Mouse (Mus musculus) heart, embryonic 12.5 days (tissue): ENCODE measurements around the gene Aldh1l1. TPM values are rescaled to one million over a fixed set of nuclear protein-coding genes. Genes with fewer than 3 reads are reported as not detected.
"Not testable (repeated sequence)": the region's sequence is repeated elsewhere in the genome, so short reads cannot be mapped to it uniquely, and the experiment has no call there.

ENCODE experiments used
- ATAC-seq: fragments of 200-750 bp; cut with Nextera tagmentation; 2 replicates; pipeline ENCODE4 v1.8.0; 2017; ENCODE audit warnings: moderate TSS enrichment, moderate library complexity; ENCODE audit not compliant: insufficient number of reproducible peaks, low FRiP score
- H3K27ac ChIP-seq: fragments of 300-500 bp; sonication (generic); 2 replicates; pipeline ENCODE4 v1.5.1; 2016; ENCODE audit warnings: mild to moderate bottlenecking, moderate library complexity; ENCODE audit not compliant: poor library complexity, severe bottlenecking
- H3K27me3 ChIP-seq: fragments of 300-500 bp; sonication (generic); replicated peaks from 2 replicates; pipeline ENCODE4 v1.6.1; 2016; ENCODE audit warnings: mild to moderate bottlenecking, moderate library complexity
- H3K36me3 ChIP-seq: fragments of 300-500 bp; sonication (generic); 2 replicates; pipeline ENCODE4 v1.6.1; 2016; ENCODE audit warnings: mild to moderate bottlenecking, moderate library complexity
- H3K4me1 ChIP-seq: fragments of 300-500 bp; sonication (generic); replicated peaks from 2 replicates; pipeline ENCODE4 v1.6.1; 2016; ENCODE audit warnings: mild to moderate bottlenecking
- H3K4me2 ChIP-seq: fragments of 300-500 bp; sonication (generic); 2 replicates; pipeline ENCODE4 v1.6.1; 2016; ENCODE audit warnings: mild to moderate bottlenecking, moderate library complexity
- H3K4me3 ChIP-seq: fragments of 300-500 bp; sonication (generic); 2 replicates; pipeline ENCODE4 v1.5.1; 2016; ENCODE audit warnings: mild to moderate bottlenecking
- H3K9ac ChIP-seq: fragments of 300-500 bp; sonication (generic); 2 replicates; pipeline ENCODE4 v1.6.1; 2016; ENCODE audit warnings: mild to moderate bottlenecking, moderate library complexity
- H3K9me3 ChIP-seq: fragments of 300-500 bp; sonication (generic); replicated peaks from 2 replicates; pipeline ENCODE4 v1.6.1; 2016; ENCODE audit warnings: mild to moderate bottlenecking, moderate library complexity
- WGBS: fragments of 180-500 bp; shearing (Covaris S2); methylation state at CpG from one replicate; pipeline ENCODE4 v1.1.7; 2016; 5-methylcytosine and 5-hydroxymethylcytosine counted together
- polyA plus RNA-seq: library from polyadenylated mRNA; unstranded; fragments of >200 nt; fragmentation: Nextera tagmentation; extraction: Ambion mirVana; gene quantifications from 2 replicates; pipeline ENCODE4 v1.2.1, GENCODE M21; 2016

Gene Aldh1l1
- polyA plus RNA-seq, 1 experiment from 2014 or later: 2.1 TPM

DNA sequence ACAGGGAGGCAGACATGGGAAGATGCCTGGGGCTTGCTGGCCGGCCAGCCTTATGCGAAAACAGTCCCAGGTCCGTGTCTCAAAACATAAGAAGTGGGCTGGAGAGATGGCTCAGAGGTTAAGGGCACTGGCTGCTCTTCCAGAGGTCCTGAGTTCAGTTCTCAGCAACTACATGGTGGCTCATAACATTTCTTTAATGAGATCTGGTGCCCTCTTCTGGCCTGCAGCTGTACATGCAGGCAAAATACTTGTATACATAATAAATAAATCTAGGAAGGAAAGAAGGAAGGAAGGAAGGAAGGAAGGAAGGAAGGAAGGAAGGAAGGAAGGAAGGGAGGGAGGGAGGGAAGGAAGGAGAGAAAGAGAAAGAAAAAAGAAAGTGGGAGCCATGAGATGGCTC lies 146.3 kb downstream of the Aldh1l1 start:
- H3K4me2 ChIP-seq, H3K9ac ChIP-seq, H3K9me3 ChIP-seq, H3K4me1 ChIP-seq, H3K4me3 ChIP-seq, H3K27ac ChIP-seq, ATAC-seq, H3K27me3 ChIP-seq: not testable (repeated sequence)
- 62% methylated on average over 3 of the region's 3 CpGs for WGBS
- H3K36me3 ChIP-seq: peaks cover 19% of the 10 kb centered on the region

DNA sequence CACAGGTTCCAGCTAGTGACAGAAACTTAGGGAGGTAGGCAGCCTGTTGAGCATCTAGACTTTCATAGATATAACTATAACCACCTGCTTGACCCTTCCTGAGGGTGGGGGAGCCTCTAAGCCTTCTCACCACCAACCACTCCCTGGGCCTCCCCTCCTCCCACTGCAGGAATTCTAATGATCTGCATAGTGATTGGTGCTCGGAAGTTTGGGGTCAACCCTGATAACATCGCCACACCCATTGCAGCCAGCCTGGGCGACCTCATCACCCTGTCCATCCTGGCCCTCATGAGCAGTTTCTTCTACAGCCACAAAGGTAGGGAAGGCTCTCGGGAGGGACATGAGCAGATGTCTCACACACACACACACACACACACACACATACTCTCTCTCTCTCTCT lies 148.9 kb downstream of the Aldh1l1 start:
- H3K36me3 ChIP-seq: peaks cover 38% of the 10 kb centered on the region
- WGBS: 30% methylated on average over 4 of the region's 4 CpGs
- no peak overlapping the region for H3K4me2 ChIP-seq
- H3K9me3 ChIP-seq: peaks cover 12% of the 10 kb centered on the region
- H3K27ac ChIP-seq: no peak overlapping the region
- no peak overlapping the region for H3K9ac ChIP-seq
- ATAC-seq: no peak
- no peaks in the 10 kb centered on the region for H3K27me3 ChIP-seq
- H3K4me1 ChIP-seq: peaks cover 4% of the 10 kb centered on the region
- no peak overlapping the region for H3K4me3 ChIP-seq

DNA sequence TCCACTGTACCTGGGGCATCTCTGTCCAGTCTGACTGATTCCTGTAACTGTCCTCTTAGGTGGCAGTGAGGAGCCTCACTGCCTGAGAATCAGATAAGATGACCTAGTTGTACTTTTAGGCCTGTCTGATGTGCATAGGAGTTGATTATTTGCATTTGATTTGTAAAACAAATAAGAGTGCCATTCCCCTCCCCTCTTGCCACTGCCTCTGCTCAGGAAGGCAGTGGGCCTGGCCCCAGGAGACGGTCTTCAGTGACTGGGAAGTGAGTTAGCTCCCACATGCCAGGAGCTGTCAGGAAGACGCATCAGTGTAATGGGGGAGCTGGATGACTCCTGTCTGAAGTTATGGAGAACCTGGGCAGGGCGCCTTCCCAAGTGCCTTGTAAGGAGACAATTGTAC lies 149.4 kb downstream of the Aldh1l1 start:
- 74% methylated on average over 3 of the region's 3 CpGs for WGBS
- Histone ChIP-seq H3K9ac (no peak overlapping the region), H3K4me3 (no peak overlapping the region), H3K4me1 (peaks cover 4% of the 10 kb centered on the region), H3K27ac (no peak overlapping the region), H3K4me2 (no peak overlapping the region), H3K9me3 (peaks cover 12% of the 10 kb centered on the region; the same call in 1 of the 2 replicates), H3K36me3 (peaks cover 37% of the 10 kb centered on the region), H3K27me3 (no peaks in the 10 kb centered on the region)
- ATAC-seq: no peak

DNA sequence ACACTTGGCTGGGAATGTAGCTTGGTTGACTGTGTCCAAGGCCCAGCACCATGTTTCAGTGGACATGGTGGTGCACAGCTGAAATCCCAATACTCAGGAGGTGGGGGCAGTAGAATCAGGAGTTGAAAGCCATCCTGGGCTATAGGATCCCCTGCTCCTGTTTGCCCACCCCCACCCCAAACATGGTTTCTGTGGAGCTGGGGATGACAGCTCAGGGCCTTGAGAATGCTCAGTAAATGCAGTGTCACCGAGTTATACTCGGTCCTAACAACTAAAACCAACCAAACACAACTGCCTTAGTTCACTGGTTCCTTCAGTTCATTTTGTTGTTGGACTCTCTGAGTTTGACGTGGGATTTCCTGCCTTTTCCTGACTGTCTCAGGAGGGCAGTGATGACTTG lies 156.8 kb downstream of the Aldh1l1 start:
- H3K4me3 ChIP-seq: no peak overlapping the region
- peaks cover 21% of the 10 kb centered on the region for H3K36me3 ChIP-seq
- no peaks in the 10 kb centered on the region for H3K27me3 ChIP-seq
- H3K4me2 ChIP-seq: no peak overlapping the region
- peaks cover 7% of the 10 kb centered on the region for H3K4me1 ChIP-seq
- no peak for ATAC-seq
- no peak overlapping the region for H3K9ac ChIP-seq
- 77% methylated on average over 3 of the region's 3 CpGs for WGBS
- no peak overlapping the region for H3K27ac ChIP-seq
- H3K9me3 ChIP-seq: peaks cover 13% of the 10 kb centered on the region

DNA sequence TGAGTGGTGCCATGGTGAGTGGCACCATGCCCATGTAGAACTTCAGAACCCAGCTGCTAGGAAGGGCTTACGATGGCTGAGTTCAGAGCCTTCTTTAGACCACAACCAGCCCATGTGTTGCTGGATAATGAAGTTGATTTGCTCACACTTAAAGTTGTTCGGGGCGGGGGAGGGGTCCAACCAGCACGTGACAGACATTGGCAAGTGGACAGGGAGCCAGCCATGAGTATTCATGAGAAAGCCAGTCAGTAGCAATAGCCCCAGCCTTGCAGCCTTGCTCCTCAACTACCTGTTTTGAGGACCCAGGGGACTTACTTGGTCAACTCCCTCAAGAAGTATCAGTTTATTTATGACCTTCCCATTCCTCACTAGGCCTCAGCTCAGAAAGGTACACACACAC lies 158.7 kb downstream of the Aldh1l1 start:
- H3K27ac ChIP-seq: no peak overlapping the region
- H3K4me1 ChIP-seq: peaks cover 10% of the 10 kb centered on the region
- H3K27me3 ChIP-seq: no peaks in the 10 kb centered on the region
- WGBS: 75% methylated on average over 4 of the region's 4 CpGs
- peaks cover 4% of the 10 kb centered on the region; the same call in 1 of the 2 replicates for H3K9me3 ChIP-seq
- H3K9ac ChIP-seq: no peak overlapping the region
- 0 out of 2 replicates have a peak, but pooled peaks cover 2% of the 10 kb centered on the region for H3K36me3 ChIP-seq
- H3K4me3 ChIP-seq: no peak overlapping the region
- ATAC-seq: no peak
- H3K4me2 ChIP-seq: no peak overlapping the region

DNA sequence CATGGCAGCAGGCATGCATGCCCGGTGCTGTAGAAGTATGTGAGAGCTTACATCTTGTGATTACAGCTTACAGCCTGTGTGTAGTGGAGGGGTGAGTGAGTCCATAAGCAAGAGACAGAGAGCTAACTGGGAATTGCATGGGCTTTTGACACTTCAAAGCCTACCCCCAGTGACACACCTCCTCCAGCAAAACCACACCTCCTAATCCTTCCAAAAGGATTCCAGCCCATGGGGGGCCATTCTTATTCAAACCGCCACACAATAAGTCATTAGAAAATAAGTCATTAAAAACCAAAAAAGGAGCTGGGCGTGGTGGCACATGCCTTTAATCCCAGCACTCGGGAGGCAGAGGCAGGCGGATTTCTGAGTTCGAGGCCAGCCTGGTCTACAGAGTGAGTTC lies 162.2 kb downstream of the Aldh1l1 start:
- H3K27ac ChIP-seq: no peak overlapping the region
- no peak overlapping the region for H3K4me2 ChIP-seq
- 0 out of 2 replicates have a peak, but pooled peaks cover 2% of the 10 kb centered on the region for H3K36me3 ChIP-seq
- no peaks in the 10 kb centered on the region for H3K27me3 ChIP-seq
- ATAC-seq: no peak
- H3K9me3 ChIP-seq: peaks cover 9% of the 10 kb centered on the region
- no peak overlapping the region for H3K9ac ChIP-seq
- WGBS: 88% methylated on average over 6 of the region's 6 CpGs
- H3K4me3 ChIP-seq: no peak overlapping the region
- peaks cover 10% of the 10 kb centered on the region for H3K4me1 ChIP-seq

DNA sequence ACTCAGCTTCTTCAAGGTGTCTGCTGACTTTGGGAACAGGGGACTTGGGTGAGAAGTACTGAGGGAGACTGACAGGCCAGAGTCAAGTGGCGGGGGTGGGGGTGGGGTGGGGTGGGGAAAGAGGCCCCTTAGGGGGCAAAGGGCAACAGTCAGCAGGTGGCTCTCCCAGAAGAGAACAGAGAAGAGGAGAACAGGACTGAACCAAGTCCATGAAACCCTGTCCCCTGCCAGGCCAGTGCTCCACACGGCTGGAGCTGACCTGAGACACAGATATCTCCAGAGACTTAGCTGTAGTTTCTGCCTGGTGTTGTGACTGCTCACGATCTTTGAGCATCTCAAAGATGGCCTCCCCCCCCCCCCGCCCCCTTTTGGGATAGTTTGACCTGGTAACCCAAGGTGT lies 163.1 kb downstream of the Aldh1l1 start:
- Histone ChIP-seq H3K4me2 (no peak overlapping the region), H3K4me3 (no peak overlapping the region), H3K9ac (no peak overlapping the region), H3K36me3 (no peaks in the 10 kb centered on the region), H3K27ac (no peak overlapping the region), H3K27me3 (no peaks in the 10 kb centered on the region), H3K4me1 (peaks cover 10% of the 10 kb centered on the region), H3K9me3 (peaks cover 9% of the 10 kb centered on the region)
- WGBS: 64% methylated on average over 4 of the region's 4 CpGs
- ATAC-seq: no peak

Other genes with a start within 250 kb of the Aldh1l1 start
- gene Vmn1r54, start 240.1 kb upstream of the Aldh1l1 start, polyA plus RNA-seq: not detected in 2 replicates
- not detected in 2 replicates for gene BC048671, start 185.2 kb upstream of the Aldh1l1 start, polyA plus RNA-seq
- gene Chst13, start 161.2 kb upstream of the Aldh1l1 start, polyA plus RNA-seq: 0.10 TPM in 1 of 2 replicates, not detected in the other
- not detected in 2 replicates for gene Uroc1, start 153.1 kb upstream of the Aldh1l1 start, polyA plus RNA-seq
- gene Zxdc, start 116.9 kb upstream of the Aldh1l1 start, polyA plus RNA-seq: 9.2 and 10.0 TPM in 2 replicates
- 0.08 and 0.12 TPM in 2 replicates for gene Cfap100, start 57.6 kb upstream of the Aldh1l1 start, polyA plus RNA-seq
- gene Klf15, start 23.9 kb upstream of the Aldh1l1 start, polyA plus RNA-seq: 6.6 and 7.3 TPM in 2 replicates
- 11.4 and 12.2 TPM in 2 replicates for gene Slc41a3, start 118.3 kb downstream of the Aldh1l1 start, polyA plus RNA-seq